Mouse (Mus musculus) layer of hippocampus, postnatal 10 days (tissue): ENCODE data around the gene Prickle1. TPM values are rescaled to one million over a fixed set of nuclear protein-coding genes. Genes with fewer than 3 reads are reported as not detected.

Experiments used
- total RNA-seq, 2 experiments: library from RNA; stranded (reverse); gene quantifications; 2 replicates each; pipeline ENCODE4 v1.2.3; 2021

Gene Prickle1
- total RNA-seq, 2 experiments from 2014 or later: 40.9 to 42.8 TPM

Other genes with a start within 250 kb of the Prickle1 start
- gene Zcrb1, start 197.6 kb downstream of the Prickle1 start, total RNA-seq: 10 to 100 TPM; 80.5 to 96.2 TPM
- gene Pphln1, start 197.5 kb downstream of the Prickle1 start, total RNA-seq: 10 to 100 TPM; 31.6 to 34.3 TPM